Mouse (Mus musculus): ENCODE data around the gene Cdc6. TPM values are rescaled to one million over a fixed set of nuclear protein-coding genes. Genes with fewer than 3 reads are reported as not detected.

Gene Cdc6
- 42.6 and 56.1 TPM in 2 replicates for total RNA-seq (2015)
- 40.7 and 44.1 TPM in 2 replicates for total RNA-seq (2017)

GRCm38 (mm10) chr11:98907437-98908173, at the start of gene Cdc6:
TSS of gene Cdc6 (plus strand) at chr11:98907801.
- ATAC-seq (replicated peaks; ENCODE audit: poor library complexity) = peak; percentile 77

GRCm38 (mm10) chr11:98858759-98859731, 48.6 kb upstream of the Cdc6 start:
- peak; percentile 68 for ATAC-seq (replicated peaks; ENCODE audit: poor library complexity)

- ATAC-seq (replicated peaks; ENCODE audit: poor library complexity) = peak; percentile 96
These were observed 44.4 kb upstream of the Cdc6 start, which contains the start of gene Wipf2 for GRCm38 (mm10) chr11:98863028-98863750. TSS of gene Wipf2 (plus strand) at chr11:98863638.

GRCm38 (mm10) chr11:98863751-98864429, 43.7 kb upstream of the Cdc6 start:
- peak; percentile 21; the same call in 1 of the 2 replicates for ATAC-seq (replicated peaks; ENCODE audit: poor library complexity)

GRCm38 (mm10) chr11:98867293-98867692, 40.3 kb upstream of the Cdc6 start:
- ATAC-seq (replicated peaks; ENCODE audit: poor library complexity) = no peak

GRCm38 (mm10) chr11:98869906-98870305, 37.7 kb upstream of the Cdc6 start:
- no peak for ATAC-seq (replicated peaks; ENCODE audit: poor library complexity)

GRCm38 (mm10) chr11:98870791-98871190, 36.8 kb upstream of the Cdc6 start:
- ATAC-seq (replicated peaks; ENCODE audit: poor library complexity) = no peak

GRCm38 (mm10) chr11:98871416-98871815, 36.2 kb upstream of the Cdc6 start:
- no peak for ATAC-seq (replicated peaks; ENCODE audit: poor library complexity)

- no peak for ATAC-seq (replicated peaks; ENCODE audit: poor library complexity)
These were observed 35.6 kb upstream of the Cdc6 start for GRCm38 (mm10) chr11:98872040-98872439.

- peak; percentile 93 for ATAC-seq (replicated peaks; ENCODE audit: poor library complexity)
These were observed 33.7 kb upstream of the Cdc6 start for GRCm38 (mm10) chr11:98873900-98874299.

- ATAC-seq (replicated peaks; ENCODE audit: poor library complexity) = no peak
These were observed 30.6 kb upstream of the Cdc6 start for GRCm38 (mm10) chr11:98877001-98877400.

- peak; percentile 65 for ATAC-seq (replicated peaks; ENCODE audit: poor library complexity)
These were observed 19.9 kb upstream of the Cdc6 start for GRCm38 (mm10) chr11:98887703-98888102.

- peak; percentile 56 for ATAC-seq (replicated peaks; ENCODE audit: poor library complexity)
These were observed 18.5 kb upstream of the Cdc6 start for GRCm38 (mm10) chr11:98889077-98889476.

GRCm38 (mm10) chr11:98889977-98890376, 17.6 kb upstream of the Cdc6 start:
- peak; percentile 62 for ATAC-seq (replicated peaks; ENCODE audit: poor library complexity)

GRCm38 (mm10) chr11:98892426-98892825, 15.2 kb upstream of the Cdc6 start:
- ATAC-seq (replicated peaks; ENCODE audit: poor library complexity) = no peak

GRCm38 (mm10) chr11:98900529-98901125, 7.0 kb upstream of the Cdc6 start:
- ATAC-seq (replicated peaks; ENCODE audit: poor library complexity) = peak; percentile 44

- ATAC-seq (replicated peaks; ENCODE audit: poor library complexity) = no peak
These were observed 4.9 kb upstream of the Cdc6 start for GRCm38 (mm10) chr11:98902621-98903245.

- ATAC-seq (replicated peaks; ENCODE audit: poor library complexity) = peak; percentile 59
These were observed 3.0 kb upstream of the Cdc6 start for GRCm38 (mm10) chr11:98904577-98904976.

- peak; percentile 25 for ATAC-seq (replicated peaks; ENCODE audit: poor library complexity)
These were observed 2.6 kb upstream of the Cdc6 start for GRCm38 (mm10) chr11:98905033-98905432.

Data from megakaryocyte progenitor cell, adult 5-6 weeks (primary cell).